Mouse (Mus musculus): ENCODE measurements around the gene Sec1. TPM values are rescaled to one million over a fixed set of nuclear protein-coding genes. Genes with fewer than 3 reads are reported as not detected.

Sec1 gene
- polyA plus RNA-seq, 1 experiment: not detected

DNA sequence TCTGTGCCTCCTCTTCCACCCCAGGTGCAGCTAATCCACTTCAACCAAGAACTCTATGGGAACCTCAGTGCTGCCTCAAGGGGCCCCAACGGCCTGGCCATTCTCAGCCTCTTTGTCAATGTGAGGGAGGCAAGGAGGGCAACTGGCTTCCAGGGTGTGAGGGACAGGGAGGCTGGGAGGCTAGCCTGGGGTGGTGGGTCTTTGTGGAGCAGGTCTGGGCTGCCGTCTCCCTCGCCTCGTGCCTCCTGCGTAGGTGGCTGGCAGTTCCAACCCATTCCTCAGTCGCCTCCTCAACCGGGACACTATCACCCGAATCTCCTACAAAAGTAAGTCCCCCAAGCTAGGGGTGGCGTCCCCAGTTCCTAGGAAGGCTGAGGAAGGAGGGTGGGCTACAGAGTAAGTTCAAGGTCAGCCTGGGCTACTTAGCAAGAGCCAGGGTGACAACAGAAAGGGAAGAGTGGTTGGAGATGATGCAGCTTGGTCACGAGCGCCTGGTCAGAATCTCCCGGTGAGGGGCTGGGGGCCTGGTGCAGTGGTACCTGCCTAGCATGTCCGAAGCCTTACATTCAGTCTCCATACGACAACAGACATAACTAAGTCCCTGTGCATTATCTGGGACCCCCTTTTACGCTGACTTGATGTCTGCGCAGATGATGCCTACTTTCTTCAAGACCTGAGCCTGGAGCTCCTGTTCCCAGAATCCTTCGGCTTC is 8.8 kb upstream of the Sec1 start:
- TF ChIP-seq GATA1 (IDR thresholded peaks at IDR 0.05; ENCODE audit: low read length): no peak

GRCm38 (mm10) chr7:45702316-45702715 is 8.1 kb upstream of the Sec1 start:
- no peak for TF ChIP-seq GATA1 (IDR thresholded peaks at IDR 0.05; ENCODE audit: low read length)

DNA sequence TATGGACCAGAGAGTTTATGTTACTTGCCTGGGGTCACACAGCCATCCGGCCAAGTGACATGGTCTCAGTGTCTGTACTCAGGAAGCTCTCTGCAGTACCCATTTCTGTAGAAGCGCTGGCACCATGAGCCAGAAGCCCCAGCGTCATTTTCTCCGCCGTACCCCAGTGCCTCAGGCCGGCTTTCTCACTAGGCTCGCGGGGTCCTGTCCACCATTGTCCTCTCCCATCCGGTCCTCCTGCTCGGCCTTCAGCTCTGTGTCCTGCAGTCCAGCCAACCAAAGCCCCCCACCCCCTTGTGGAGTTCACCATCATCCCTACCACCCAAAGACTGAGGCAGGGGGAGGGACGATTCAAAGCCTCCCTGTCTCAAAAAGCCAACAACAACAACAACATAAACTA is 7.4 kb upstream of the Sec1 start:
- no peak for TF ChIP-seq GATA1 (IDR thresholded peaks at IDR 0.05; ENCODE audit: low read length)

DNA sequence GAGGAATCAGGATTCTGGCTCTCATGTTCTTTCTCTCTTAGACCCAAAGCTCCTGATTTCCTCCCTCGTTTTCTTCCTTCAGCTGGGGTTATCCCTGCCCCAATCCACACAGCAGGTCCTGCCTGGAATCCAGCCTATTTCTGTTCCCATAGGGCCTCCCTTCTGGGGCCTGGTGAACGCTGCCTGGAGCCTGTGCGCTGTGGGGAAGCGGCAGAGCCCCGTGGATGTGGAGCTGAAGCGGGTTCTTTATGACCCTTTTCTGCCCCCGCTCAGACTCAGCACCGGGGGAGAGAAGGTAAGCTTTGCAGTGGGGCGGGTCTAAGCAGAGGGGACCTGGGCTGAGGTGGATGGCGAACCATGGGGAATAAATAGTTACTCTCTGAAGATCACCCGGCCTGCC is 6.9 kb upstream of the Sec1 start:
- TF ChIP-seq GATA1 (IDR thresholded peaks at IDR 0.05; ENCODE audit: low read length): no peak

- no peak for TF ChIP-seq GATA1 (IDR thresholded peaks at IDR 0.05; ENCODE audit: low read length)
These were observed 6.3 kb upstream of the Sec1 start for GRCm38 (mm10) chr7:45700301-45701015.

DNA sequence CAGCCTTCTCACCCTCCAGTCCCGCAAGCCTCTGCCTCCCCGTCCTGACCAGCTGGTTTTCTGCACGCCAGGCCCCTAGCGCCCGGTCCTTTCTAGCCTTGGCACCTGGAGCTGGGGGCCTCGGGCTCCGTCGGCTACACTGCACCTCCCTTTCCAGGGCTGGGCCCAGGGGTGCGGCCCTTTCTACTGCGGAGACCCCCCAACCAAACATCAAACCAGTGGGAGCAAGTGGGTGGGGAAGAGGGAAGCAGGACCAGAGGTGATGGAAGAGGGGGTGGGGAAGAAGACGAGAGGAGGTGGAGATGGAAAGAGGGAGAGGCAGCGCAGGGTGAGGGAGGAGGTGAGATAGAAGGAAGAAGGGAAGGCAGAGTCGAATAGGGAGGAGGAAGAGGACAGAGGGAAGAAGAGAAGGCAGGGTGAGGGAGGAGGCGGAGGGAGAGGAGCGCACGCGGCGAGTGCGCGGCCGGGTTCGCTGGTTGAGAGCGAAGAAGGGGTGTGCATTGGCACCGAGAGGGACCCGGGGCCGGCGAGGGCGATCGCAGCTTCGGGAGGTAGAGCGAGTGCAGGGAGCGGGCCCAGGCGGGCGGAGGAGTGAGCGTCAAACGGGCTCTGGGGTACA is 5.4 kb upstream of the Sec1 start, which contains the start of gene Car11:
TSS of gene Car11 (plus strand) at position 321 of the 619 bp plus-strand sequence.
- TF ChIP-seq GATA1 (IDR thresholded peaks at IDR 0.05; ENCODE audit: low read length): no peak

GRCm38 (mm10) chr7:45697894-45698293 is 3.7 kb upstream of the Sec1 start:
- TF ChIP-seq GATA1 (IDR thresholded peaks at IDR 0.05; ENCODE audit: low read length): no peak

- TF ChIP-seq GATA1 (IDR thresholded peaks at IDR 0.05; ENCODE audit: low read length): no peak
These were observed 896 bp upstream of the Sec1 start for GRCm38 (mm10) chr7:45695098-45695497.

GRCm38 (mm10) chr7:45692364-45692763 is 1.8 kb downstream of the Sec1 start:
- no peak for TF ChIP-seq GATA1 (IDR thresholded peaks at IDR 0.05; ENCODE audit: low read length)

GRCm38 (mm10) chr7:45689800-45690199 is 4.4 kb downstream of the Sec1 start:
- no peak for TF ChIP-seq GATA1 (IDR thresholded peaks at IDR 0.05; ENCODE audit: low read length)

DNA sequence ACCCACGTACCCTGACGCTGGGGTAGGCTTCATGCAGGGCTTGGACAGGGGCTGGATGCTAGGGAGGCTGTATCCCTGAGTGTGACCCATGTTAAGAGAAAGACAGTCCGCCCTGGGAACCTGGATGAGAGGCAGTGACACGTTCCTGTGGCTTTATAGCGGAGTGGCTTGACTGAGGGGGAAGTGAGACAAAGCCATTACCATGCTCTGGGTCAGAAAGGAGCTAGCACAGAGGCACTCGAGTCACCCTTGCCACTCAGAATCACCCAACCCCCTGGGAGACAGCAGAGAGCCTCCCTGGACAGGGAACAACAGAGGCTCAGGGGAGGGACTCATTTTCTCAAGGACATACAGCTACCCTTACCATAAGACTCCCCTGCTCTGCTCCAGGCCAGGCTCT is 5.1 kb downstream of the Sec1 start:
- TF ChIP-seq GATA1 (IDR thresholded peaks at IDR 0.05; ENCODE audit: low read length): no peak

DNA sequence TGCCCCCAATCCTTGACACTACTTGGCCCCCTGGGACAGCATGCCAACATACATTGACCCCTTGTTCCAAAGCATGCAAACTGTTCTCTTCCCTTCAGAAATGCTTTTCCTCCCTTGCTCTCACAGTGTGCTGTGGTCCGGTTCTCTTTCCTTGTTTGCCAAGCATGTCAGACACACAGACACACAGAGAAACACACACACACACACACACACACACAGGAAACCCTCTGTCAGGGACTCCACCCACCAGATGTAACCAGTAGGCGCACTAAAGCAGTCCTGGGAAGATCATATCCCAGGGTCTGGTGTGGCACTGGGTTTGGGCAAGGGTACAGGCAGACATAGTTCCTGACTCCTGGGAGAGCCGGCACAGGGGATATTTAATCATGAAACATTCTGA is 7.4 kb downstream of the Sec1 start:
- TF ChIP-seq GATA1 (IDR thresholded peaks at IDR 0.05; ENCODE audit: low read length): no peak

- no peak for TF ChIP-seq GATA1 (IDR thresholded peaks at IDR 0.05; ENCODE audit: low read length)
These were observed 8.4 kb downstream of the Sec1 start for GRCm38 (mm10) chr7:45685811-45686210.

- no peak for TF ChIP-seq GATA1 (IDR thresholded peaks at IDR 0.05; ENCODE audit: low read length)
These were observed 10.7 kb downstream of the Sec1 start, which contains the start of gene Ntn5 for GRCm38 (mm10) chr7:45683396-45684050. TSS of gene Ntn5 (plus strand) at chr7:45684022.

DNA sequence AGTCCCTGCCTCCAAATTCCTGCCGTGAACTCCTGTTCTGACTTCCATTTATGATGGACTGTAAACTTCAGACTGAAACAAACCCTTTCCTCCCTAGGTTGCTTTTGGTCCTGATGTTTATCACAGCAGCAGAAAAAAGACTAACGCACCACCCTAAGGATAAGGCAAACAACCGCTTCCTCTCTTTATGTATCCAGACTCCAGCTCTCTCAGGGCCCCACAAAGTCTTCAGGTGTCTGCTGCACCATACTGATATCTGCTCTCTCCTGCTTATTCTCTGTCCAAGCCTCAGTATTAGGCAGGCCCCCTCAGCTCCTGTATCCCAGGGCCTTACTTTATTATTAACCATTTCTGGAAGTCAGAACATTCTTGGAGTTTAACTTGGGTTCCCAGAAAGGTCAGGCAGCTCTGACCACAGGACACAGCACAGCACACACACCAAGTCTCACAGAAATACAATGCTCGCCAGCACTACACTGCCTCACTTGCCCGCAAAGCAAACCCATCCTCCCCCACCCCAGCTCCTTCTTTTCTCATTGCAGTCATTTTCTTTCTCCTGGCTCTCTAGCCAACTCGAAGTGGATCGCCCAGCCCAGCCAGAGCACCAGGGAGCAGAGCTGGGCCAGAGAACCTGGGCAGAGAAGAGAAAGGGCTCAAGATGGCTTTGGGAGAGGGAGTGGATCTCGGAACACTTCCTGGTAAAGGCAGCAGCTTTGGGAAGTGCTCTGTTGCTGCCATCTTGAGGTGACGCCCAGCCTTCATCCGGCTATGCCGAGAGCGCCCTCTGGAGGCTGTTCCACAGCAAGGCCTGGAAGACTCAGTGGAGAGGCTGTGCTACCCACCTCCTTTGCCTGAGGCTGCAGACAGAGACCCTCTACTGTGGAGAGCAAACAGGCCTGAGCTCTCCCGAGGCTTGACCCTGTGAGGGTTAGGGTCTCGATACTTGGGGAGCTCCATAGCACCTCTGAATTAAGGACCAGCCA is 11.8 kb downstream of the Sec1 start:
- TF ChIP-seq GATA1 (IDR thresholded peaks at IDR 0.05; ENCODE audit: low read length): no peak

All from G1E-ER4 (cell line).